Mouse (Mus musculus): ENCODE measurements around the gene Slc35a5. TPM values are rescaled to one million over a fixed set of nuclear protein-coding genes. Genes with fewer than 3 reads are reported as not detected.

Gene Slc35a5
- polyA plus RNA-seq, 1 experiment from 2014 or later, result 21.6 TPM

Other genes starting within 250 kb of the Slc35a5 start
- 0.71 and 1.3 TPM in 2 replicates for gene Cd200r3, start 215.0 kb downstream of the Slc35a5 start, polyA plus RNA-seq (2015; fragmentation: Nextera tagmentation; extraction: Ambion mirVana)
- 104 and 105 TPM in 2 replicates for gene Ccdc80, start 65.3 kb downstream of the Slc35a5 start, polyA plus RNA-seq (2015; fragmentation: Nextera tagmentation; extraction: Ambion mirVana)
- 33.9 and 36.2 TPM in 2 replicates for gene Atg3, start 79 bp upstream of the Slc35a5 start, polyA plus RNA-seq (2015; fragmentation: Nextera tagmentation; extraction: Ambion mirVana)
- gene Btla, start 65.6 kb upstream of the Slc35a5 start, polyA plus RNA-seq (2015; fragmentation: Nextera tagmentation; extraction: Ambion mirVana), result 0.22 and 0.30 TPM in 2 replicates

Measured in stomach, embryonic 16.5 days (tissue).